Mouse (Mus musculus) heart, postnatal 0 days (tissue): ENCODE measurements at regions not wholly inside any gene's neighbourhood (a gene's known extent, or its start where the extent isn't known, plus 50 kb on each side); places are given as distances from the start of the nearest gene placed in this dataset.

Experiments
- ATAC-seq: fragments of 200-750 bp; cut with Nextera tagmentation; 2 replicates; pipeline ENCODE4 v1.8.0; 2017; ENCODE audit warnings: low read depth, moderate number of reproducible peaks, moderate library complexity; ENCODE audit not compliant: insufficient read depth
- DNase-seq: peaks from one replicate; pipeline ENCODE4 v3.0.0-alpha.2; 2016; ENCODE audit warnings: low spot score
- H3K27ac ChIP-seq: fragments of 300-500 bp; sonication (generic); 2 replicates; pipeline ENCODE4 v1.5.1; 2014; ENCODE audit warnings: low read depth, mild to moderate bottlenecking
- H3K27me3 ChIP-seq: fragments of 300-500 bp; sonication (generic); 2 replicates; pipeline ENCODE4 v1.6.1; 2014; ENCODE audit warnings: low read length, mixed read lengths; ENCODE audit not compliant: control insufficient read depth, insufficient read depth
- H3K36me3 ChIP-seq: fragments of 300-500 bp; sonication (generic); replicated peaks from 2 replicates; pipeline ENCODE4 v1.6.1; 2014; ENCODE audit warnings: low read length, mixed read lengths; ENCODE audit not compliant: control insufficient read depth, insufficient read depth
- H3K4me1 ChIP-seq: fragments of 300-500 bp; sonication (generic); 2 replicates; pipeline ENCODE4 v1.6.1; 2014; ENCODE audit warnings: antibody characterized with exemption; ENCODE audit not compliant: control insufficient read depth, insufficient read depth
- H3K4me2 ChIP-seq: fragments of 300-500 bp; sonication (generic); 2 replicates; pipeline ENCODE4 v1.6.1; 2014; ENCODE audit warnings: low read depth, mild to moderate bottlenecking, low read length, moderate library complexity
- H3K4me3 ChIP-seq: fragments of 300-500 bp; sonication (generic); 2 replicates; pipeline ENCODE4 v1.5.1; 2014; ENCODE audit warnings: low read depth, low read length
- H3K9ac ChIP-seq: fragments of 300-500 bp; sonication (generic); replicated peaks from 2 replicates; pipeline ENCODE4 v1.6.1; 2014; ENCODE audit warnings: low read depth, low read length, mixed read lengths
- H3K9me3 ChIP-seq: fragments of 300-500 bp; sonication (generic); replicated peaks from 2 replicates; pipeline ENCODE4 v1.6.1; 2016; ENCODE audit warnings: low read length; ENCODE audit not compliant: control insufficient read depth
- CTCF ChIP-seq: IDR thresholded peaks from 2 replicates; pipeline ENCODE4 v1.5.1; 2016; ENCODE audit warnings: antibody characterized with exemption, control low read depth, low read depth
- EP300 ChIP-seq: IDR thresholded peaks from 2 replicates; pipeline ENCODE4 v1.6.1; 2016; ENCODE audit warnings: antibody characterized with exemption, low read depth
- WGBS: fragments of 180-500 bp; shearing (Covaris S2); extraction: QIAGEN DNeasy Blood & Tissue Kit; methylation state at CpG from one replicate; pipeline ENCODE4 v1.1.7; 2014; 5-methylcytosine and 5-hydroxymethylcytosine counted together

GRCm38 (mm10) chr3:115612859-115613258 is 102.0 kb downstream of the S1pr1 start:
- Histone ChIP-seq H3K4me1 (no peaks in the 10 kb centered on the region), H3K4me3 (no peak overlapping the region), H3K27ac (no peak overlapping the region), H3K27me3 (no peaks in the 10 kb centered on the region), H3K36me3 (no peaks in the 10 kb centered on the region), H3K4me2 (no peak overlapping the region), H3K9ac (no peak overlapping the region), H3K9me3 (no peaks in the 10 kb centered on the region)
- ATAC-seq (no peak), DNase-seq (no peak)
- 83% methylated on average over 6 of the region's 6 CpGs for WGBS
- TF ChIP-seq EP300 (no peak), CTCF (no peak)

GRCm38 (mm10) chr3:115608087-115608486 is 106.8 kb downstream of the S1pr1 start:
- 82% methylated on average over 5 of the region's 5 CpGs for WGBS
- Histone ChIP-seq H3K4me2 (no peak overlapping the region), H3K27me3 (no peaks in the 10 kb centered on the region), H3K9me3 (no peaks in the 10 kb centered on the region), H3K4me1 (no peaks in the 10 kb centered on the region), H3K27ac (no peak overlapping the region), H3K9ac (no peak overlapping the region), H3K4me3 (no peak overlapping the region), H3K36me3 (no peaks in the 10 kb centered on the region)
- ATAC-seq: no peak
- TF ChIP-seq EP300: no peak
- DNase-seq: no peak

GRCm38 (mm10) chr3:115604734-115605279 is 110.1 kb downstream of the S1pr1 start:
- ATAC-seq: no peak
- Histone ChIP-seq H3K27ac (no peak overlapping the region), H3K4me2 (no peak overlapping the region), H3K27me3 (no peaks in the 10 kb centered on the region), H3K4me1 (no peaks in the 10 kb centered on the region), H3K36me3 (no peaks in the 10 kb centered on the region), H3K9ac (no peak overlapping the region), H3K4me3 (no peak overlapping the region), H3K9me3 (no peaks in the 10 kb centered on the region)
- 72% methylated on average over 5 of the region's 5 CpGs for WGBS
- no peak for TF ChIP-seq EP300
- no peak for TF ChIP-seq CTCF
- no peak for DNase-seq

GRCm38 (mm10) chr3:115604267-115604666 is 110.6 kb downstream of the S1pr1 start:
- no peak overlapping the region for H3K9ac ChIP-seq
- H3K36me3 ChIP-seq: no peaks in the 10 kb centered on the region
- no peaks in the 10 kb centered on the region for H3K4me1 ChIP-seq
- H3K27me3 ChIP-seq: no peaks in the 10 kb centered on the region
- TF ChIP-seq EP300: no peak
- TF ChIP-seq CTCF: no peak
- H3K4me2 ChIP-seq: no peak overlapping the region
- no peak for ATAC-seq
- no peak overlapping the region for H3K27ac ChIP-seq
- H3K9me3 ChIP-seq: no peaks in the 10 kb centered on the region
- WGBS: 77% methylated on average over 7 of the region's 7 CpGs
- no peak for DNase-seq
- no peak overlapping the region for H3K4me3 ChIP-seq

GRCm38 (mm10) chr3:115603803-115604202 is 111.1 kb downstream of the S1pr1 start:
- Histone ChIP-seq H3K4me2 (no peak overlapping the region), H3K4me1 (no peaks in the 10 kb centered on the region), H3K4me3 (no peak overlapping the region), H3K27me3 (no peaks in the 10 kb centered on the region), H3K27ac (no peak overlapping the region), H3K9me3 (no peaks in the 10 kb centered on the region), H3K36me3 (no peaks in the 10 kb centered on the region), H3K9ac (no peak overlapping the region)
- DNase-seq (no peak), ATAC-seq (no peak)
- TF ChIP-seq EP300 (no peak), CTCF (no peak)
- WGBS: 80% methylated on average over 3 of the region's 3 CpGs

GRCm38 (mm10) chr3:115599281-115599680 is 115.6 kb downstream of the S1pr1 start:
- WGBS: 89% methylated on average over 2 of the region's 2 CpGs
- no peaks in the 10 kb centered on the region for H3K9me3 ChIP-seq
- no peak overlapping the region for H3K27ac ChIP-seq
- no peak for DNase-seq
- no peak overlapping the region for H3K4me3 ChIP-seq
- H3K4me1 ChIP-seq: no peaks in the 10 kb centered on the region
- no peaks in the 10 kb centered on the region for H3K36me3 ChIP-seq
- H3K9ac ChIP-seq: no peak overlapping the region
- TF ChIP-seq CTCF (no peak), EP300 (no peak)
- H3K27me3 ChIP-seq: no peaks in the 10 kb centered on the region
- no peak overlapping the region for H3K4me2 ChIP-seq
- ATAC-seq: no peak
